Mouse (Mus musculus) E14TG2a.4 (cell line): ENCODE measurements around the gene Pik3ip1.

Experiments
- H3K27me3 ChIP-seq: 2 replicates; pipeline ENCODE4 v1.6.1; 2014; ENCODE audit warnings: low read length, control low read depth; ENCODE audit not compliant: insufficient read depth
- H3K36me3 ChIP-seq: 2 replicates; pipeline ENCODE4 v1.6.1; 2014; ENCODE audit warnings: low read length, control low read depth; ENCODE audit not compliant: insufficient read depth
- H3K4me1 ChIP-seq: replicated peaks from 2 replicates; pipeline ENCODE4 v1.6.1; 2014; ENCODE audit warnings: low read depth, low read length, control low read depth
- H3K4me3 ChIP-seq: replicated peaks from 2 replicates; pipeline ENCODE4 v1.5.1; 2014; ENCODE audit warnings: mild to moderate bottlenecking, low read length
- H3K9me3 ChIP-seq: 2 replicates; pipeline ENCODE4 v1.6.1; 2014; ENCODE audit warnings: low read length, control low read depth
- CTCF ChIP-seq: conservative IDR thresholded peaks from 2 replicates; pipeline ENCODE4 v1.5.1; 2014; ENCODE audit warnings: low read length
- NANOG ChIP-seq: IDR thresholded peaks from 2 replicates; pipeline ENCODE4 v1.6.1; 2014; ENCODE audit warnings: borderline replicate concordance, low read length, mixed read lengths
- POU5F1 ChIP-seq: IDR thresholded peaks from 2 replicates; pipeline ENCODE4 v1.6.1; 2014; ENCODE audit warnings: low read length, borderline replicate concordance

Gene Pik3ip1

GRCm38 (mm10) chr11:3310789-3311585 is 19.2 kb upstream of the Pik3ip1 start:
- no peaks in the 10 kb centered on the region for H3K9me3 ChIP-seq
- H3K4me1 ChIP-seq: peaks cover 60% of the 10 kb centered on the region
- no peak overlapping the region for H3K4me3 ChIP-seq
- H3K27me3 ChIP-seq: no peaks in the 10 kb centered on the region
- TF ChIP-seq NANOG: no peak
- TF ChIP-seq CTCF: no peak
- TF ChIP-seq POU5F1: no peak
- peaks cover 79% of the 10 kb centered on the region for H3K36me3 ChIP-seq

GRCm38 (mm10) chr11:3311586-3312347 is 18.4 kb upstream of the Pik3ip1 start:
- no peak for TF ChIP-seq CTCF
- TF ChIP-seq NANOG: no peak
- no peak for TF ChIP-seq POU5F1
- H3K9me3 ChIP-seq: no peaks in the 10 kb centered on the region
- peaks cover 71% of the 10 kb centered on the region for H3K36me3 ChIP-seq
- no peaks in the 10 kb centered on the region for H3K27me3 ChIP-seq
- peaks cover 53% of the 10 kb centered on the region for H3K4me1 ChIP-seq
- no peak overlapping the region for H3K4me3 ChIP-seq

- no peaks in the 10 kb centered on the region for H3K27me3 ChIP-seq
- H3K4me1 ChIP-seq: peaks cover 41% of the 10 kb centered on the region
- peaks cover 56% of the 10 kb centered on the region for H3K36me3 ChIP-seq
- TF ChIP-seq POU5F1 (no peak), CTCF (no peak), NANOG (no peak)
- no peaks in the 10 kb centered on the region for H3K9me3 ChIP-seq
- no peak overlapping the region for H3K4me3 ChIP-seq
Observed at GRCm38 (mm10) chr11:3313294-3313693, 16.9 kb upstream of the Pik3ip1 start.

- TF ChIP-seq CTCF (peak; percentile 84), POU5F1 (no peak), NANOG (no peak)
- H3K27me3 ChIP-seq: no peaks in the 10 kb centered on the region
- H3K4me1 ChIP-seq: peaks cover 39% of the 10 kb centered on the region
- peaks cover 50% of the 10 kb centered on the region for H3K36me3 ChIP-seq
- no peak overlapping the region for H3K4me3 ChIP-seq
- H3K9me3 ChIP-seq: no peaks in the 10 kb centered on the region
Observed at GRCm38 (mm10) chr11:3314148-3314547, 16.1 kb upstream of the Pik3ip1 start.

GRCm38 (mm10) chr11:3318286-3318685 is 11.9 kb upstream of the Pik3ip1 start:
- Histone ChIP-seq H3K4me1 (peaks cover 25% of the 10 kb centered on the region), H3K36me3 (peaks cover 28% of the 10 kb centered on the region), H3K4me3 (no peak overlapping the region), H3K9me3 (no peaks in the 10 kb centered on the region), H3K27me3 (no peaks in the 10 kb centered on the region)
- TF ChIP-seq CTCF (no peak), NANOG (no peak), POU5F1 (no peak)

- Histone ChIP-seq H3K9me3 (no peaks in the 10 kb centered on the region), H3K36me3 (peaks cover 3% of the 10 kb centered on the region; the same call in 1 of the 2 replicates), H3K4me1 (peaks cover 43% of the 10 kb centered on the region), H3K27me3 (peaks cover 9% of the 10 kb centered on the region; the same call in 1 of the 2 replicates), H3K4me3 (no peak overlapping the region)
- TF ChIP-seq CTCF: peak; percentile 30
- TF ChIP-seq NANOG: no peak
- no peak for TF ChIP-seq POU5F1
Observed at GRCm38 (mm10) chr11:3328271-3328670, 1.9 kb upstream of the Pik3ip1 start.

- Histone ChIP-seq H3K27me3 (peaks cover 9% of the 10 kb centered on the region; the same call in 1 of the 2 replicates), H3K36me3 (peaks cover 10% of the 10 kb centered on the region; the same call in 1 of the 2 replicates), H3K9me3 (no peaks in the 10 kb centered on the region), H3K4me3 (0 out of 2 replicates have a peak overlapping the region, but pooled peaks have one; percentile 27), H3K4me1 (peaks cover 51% of the 10 kb centered on the region)
- TF ChIP-seq POU5F1: no peak
- TF ChIP-seq CTCF: no peak
- no peak for TF ChIP-seq NANOG
Observed at GRCm38 (mm10) chr11:3328806-3329775, 1.1 kb upstream of the Pik3ip1 start.
